Mouse (Mus musculus) midbrain, embryonic 15.5 days (tissue): ENCODE results near the gene Rab21. TPM values are rescaled to one million over a fixed set of nuclear protein-coding genes. Genes with fewer than 3 reads are reported as not detected.
A peak's percentile ranks its signal among the peaks of the same experiment; 100 is the strongest.
"Not testable (repeated sequence)": the region's sequence is repeated elsewhere in the genome, so short reads cannot be mapped to it uniquely, and the experiment has no call there.

Experiments used
- ATAC-seq: fragments of 200-750 bp; cut with Nextera tagmentation; replicated peaks from 2 replicates; pipeline ENCODE4 v1.8.0; 2017; ENCODE audit warnings: moderate TSS enrichment
- H3K27ac ChIP-seq: fragments of 300-500 bp; sonication (generic); 2 replicates; pipeline ENCODE4 v1.5.1; 2015; ENCODE audit warnings: mild to moderate bottlenecking, inconsistent platforms
- H3K27me3 ChIP-seq: fragments of 300-500 bp; sonication (generic); replicated peaks from 2 replicates; pipeline ENCODE4 v1.6.1; 2015; ENCODE audit warnings: inconsistent platforms
- H3K36me3 ChIP-seq: fragments of 300-500 bp; sonication (generic); replicated peaks from 2 replicates; pipeline ENCODE4 v1.6.1; 2015; ENCODE audit warnings: inconsistent platforms
- H3K4me1 ChIP-seq: fragments of 300-500 bp; sonication (generic); 2 replicates; pipeline ENCODE4 v1.6.1; 2015; ENCODE audit warnings: inconsistent platforms
- H3K4me2 ChIP-seq: fragments of 300-500 bp; sonication (generic); 2 replicates; pipeline ENCODE4 v1.6.1; 2015; ENCODE audit warnings: inconsistent platforms, mild to moderate bottlenecking, moderate library complexity
- H3K4me3 ChIP-seq: fragments of 300-500 bp; sonication (generic); 2 replicates; pipeline ENCODE4 v1.5.1; 2015; ENCODE audit warnings: mild to moderate bottlenecking, inconsistent platforms
- H3K9ac ChIP-seq: fragments of 300-500 bp; sonication (generic); 2 replicates; pipeline ENCODE4 v1.6.1; 2015; ENCODE audit warnings: mild to moderate bottlenecking, inconsistent platforms
- H3K9me3 ChIP-seq: fragments of 300-500 bp; sonication (generic); 2 replicates; pipeline ENCODE4 v1.6.1; 2016; ENCODE audit warnings: inconsistent platforms
- WGBS: fragments of 180-500 bp; shearing (Covaris S2); methylation state at CpG from one replicate; pipeline ENCODE4 v1.1.7; 2015; ENCODE audit warnings: mixed read lengths; 5-methylcytosine and 5-hydroxymethylcytosine counted together
- polyA plus RNA-seq: library from polyadenylated mRNA; unstranded; fragments of >200 nt; fragmentation: Nextera tagmentation; extraction: Ambion mirVana; gene quantifications from 2 replicates; pipeline ENCODE4 v1.2.1, GENCODE M21; 2015

Rab21 gene
- polyA plus RNA-seq, 1 experiment from 2014 or later: 8.7 TPM

- 66% methylated on average over 3 of the region's 3 CpGs for WGBS
These were observed 3.0 kb upstream of the Rab21 start for GRCm38 (mm10) chr10:115318388-115318787.

GRCm38 (mm10) chr10:115316313-115316712, 919 bp upstream of the Rab21 start:
- Histone ChIP-seq H3K4me2 (peak overlapping the region; percentile 57), H3K27ac (peak overlapping the region; percentile 97), H3K27me3 (no peaks in the 10 kb centered on the region), H3K4me1 (peaks cover 31% of the 10 kb centered on the region), H3K36me3 (no peaks in the 10 kb centered on the region), H3K9me3 (no peaks in the 10 kb centered on the region), H3K9ac (peak overlapping the region; percentile 97; the same call in 1 of the 2 replicates), H3K4me3 (peak overlapping the region; percentile 58)
- 52% methylated on average over 11 of the region's 11 CpGs for WGBS
- ATAC-seq: no peak

More at GRCm38 (mm10) chr10:115318388-115318787, 3.0 kb upstream of the Rab21 start:
- peaks cover 12% of the 10 kb centered on the region for H3K4me1 ChIP-seq
- ATAC-seq, H3K27ac ChIP-seq, H3K27me3 ChIP-seq, H3K4me2 ChIP-seq, H3K36me3 ChIP-seq, H3K9ac ChIP-seq, H3K9me3 ChIP-seq, H3K4me3 ChIP-seq: not testable (repeated sequence)

GRCm38 (mm10) chr10:115314582-115315452, 577 bp downstream of the Rab21 start:
- H3K9me3 ChIP-seq: no peaks in the 10 kb centered on the region
- no peaks in the 10 kb centered on the region for H3K36me3 ChIP-seq
- peak overlapping the region; percentile 57 for H3K4me2 ChIP-seq
- H3K27ac ChIP-seq: peak overlapping the region; percentile 97
- peak overlapping the region; percentile 97 for H3K9ac ChIP-seq
- H3K4me3 ChIP-seq: peak overlapping the region; percentile 58
- 1% methylated on average over 69 of the region's 73 CpGs for WGBS
- H3K4me1 ChIP-seq: peaks cover 35% of the 10 kb centered on the region
- ATAC-seq: peak; percentile 77
- no peaks in the 10 kb centered on the region for H3K27me3 ChIP-seq

GRCm38 (mm10) chr10:115314287-115314581, 1.2 kb downstream of the Rab21 start:
- H3K9ac ChIP-seq: peak overlapping the region; percentile 97
- H3K4me3 ChIP-seq: peak overlapping the region; percentile 58
- no peak overlapping the region for H3K27ac ChIP-seq
- ATAC-seq: no peak
- 22% methylated on average over 6 of the region's 6 CpGs for WGBS
- H3K4me2 ChIP-seq: peak overlapping the region; percentile 57
- H3K36me3 ChIP-seq: no peaks in the 10 kb centered on the region
- no peaks in the 10 kb centered on the region for H3K9me3 ChIP-seq
- no peaks in the 10 kb centered on the region for H3K27me3 ChIP-seq
- peaks cover 35% of the 10 kb centered on the region for H3K4me1 ChIP-seq

GRCm38 (mm10) chr10:115313641-115314286, 1.6 kb downstream of the Rab21 start:
- H3K4me2 ChIP-seq: peak overlapping the region; percentile 57
- no peaks in the 10 kb centered on the region for H3K9me3 ChIP-seq
- no peaks in the 10 kb centered on the region for H3K27me3 ChIP-seq
- peaks cover 35% of the 10 kb centered on the region for H3K4me1 ChIP-seq
- no peak for ATAC-seq
- H3K27ac ChIP-seq: no peak overlapping the region
- peak overlapping the region; percentile 58 for H3K4me3 ChIP-seq
- 64% methylated on average over 14 of the region's 14 CpGs for WGBS
- H3K36me3 ChIP-seq: no peaks in the 10 kb centered on the region
- H3K9ac ChIP-seq: peak overlapping the region; percentile 97

- H3K4me2 ChIP-seq: peak overlapping the region; percentile 2; the same call in 1 of the 2 replicates
These were observed 2.7 kb downstream of the Rab21 start for GRCm38 (mm10) chr10:115312732-115313131.

GRCm38 (mm10) chr10:115312194-115312593, 3.2 kb downstream of the Rab21 start:
- no peaks in the 10 kb centered on the region for H3K9me3 ChIP-seq
- H3K4me2 ChIP-seq: peak overlapping the region; percentile 2; the same call in 1 of the 2 replicates
- H3K9ac ChIP-seq: no peak overlapping the region
- no peak overlapping the region for H3K4me3 ChIP-seq
- H3K4me1 ChIP-seq: peaks cover 35% of the 10 kb centered on the region
- WGBS: 87% methylated on average over 5 of the region's 5 CpGs
- no peaks in the 10 kb centered on the region for H3K27me3 ChIP-seq
- ATAC-seq: no peak
- no peak overlapping the region for H3K27ac ChIP-seq
- H3K36me3 ChIP-seq: no peaks in the 10 kb centered on the region

More at GRCm38 (mm10) chr10:115312732-115313131, 2.7 kb downstream of the Rab21 start:
- no peak overlapping the region for H3K27ac ChIP-seq
- no peak overlapping the region for H3K9ac ChIP-seq
- WGBS: 70% methylated on average over 3 of the region's 3 CpGs
- no peak for ATAC-seq
- H3K36me3 ChIP-seq: no peaks in the 10 kb centered on the region
- H3K4me3 ChIP-seq: no peak overlapping the region
- no peaks in the 10 kb centered on the region for H3K27me3 ChIP-seq
- peaks cover 35% of the 10 kb centered on the region for H3K4me1 ChIP-seq
- H3K9me3 ChIP-seq: no peaks in the 10 kb centered on the region

- peaks cover 33% of the 10 kb centered on the region for H3K4me1 ChIP-seq
- H3K36me3 ChIP-seq: no peaks in the 10 kb centered on the region
- no peak overlapping the region for H3K9ac ChIP-seq
- no peak for ATAC-seq
- no peaks in the 10 kb centered on the region for H3K27me3 ChIP-seq
- no peak overlapping the region for H3K4me2 ChIP-seq
- 88% methylated on average over 14 of the region's 14 CpGs for WGBS
- no peak overlapping the region for H3K4me3 ChIP-seq
- no peaks in the 10 kb centered on the region for H3K9me3 ChIP-seq
- no peak overlapping the region for H3K27ac ChIP-seq
These were observed 4.0 kb downstream of the Rab21 start for GRCm38 (mm10) chr10:115311263-115311965.

GRCm38 (mm10) chr10:115309191-115309590, 6.2 kb downstream of the Rab21 start:
- Histone ChIP-seq H3K4me3 (no peak overlapping the region), H3K4me1 (peaks cover 31% of the 10 kb centered on the region), H3K36me3 (no peaks in the 10 kb centered on the region), H3K9me3 (no peaks in the 10 kb centered on the region), H3K27me3 (no peaks in the 10 kb centered on the region), H3K27ac (no peak overlapping the region), H3K9ac (no peak overlapping the region), H3K4me2 (no peak overlapping the region)
- no peak for ATAC-seq
- WGBS: 93% methylated on average over 4 of the region's 4 CpGs

- Histone ChIP-seq H3K4me2 (no peak overlapping the region), H3K27ac (no peak overlapping the region), H3K4me1 (peaks cover 13% of the 10 kb centered on the region), H3K27me3 (no peaks in the 10 kb centered on the region), H3K9me3 (no peaks in the 10 kb centered on the region), H3K9ac (no peak overlapping the region), H3K36me3 (no peaks in the 10 kb centered on the region), H3K4me3 (no peak overlapping the region)
- WGBS: 92% methylated on average over 7 of the region's 7 CpGs
- no peak for ATAC-seq
These were observed 8.0 kb downstream of the Rab21 start for GRCm38 (mm10) chr10:115307331-115307875.

- Histone ChIP-seq H3K27ac (no peak overlapping the region), H3K4me3 (no peak overlapping the region), H3K4me1 (no peaks in the 10 kb centered on the region), H3K9ac (no peak overlapping the region), H3K36me3 (peaks cover 9% of the 10 kb centered on the region), H3K27me3 (no peaks in the 10 kb centered on the region), H3K9me3 (no peaks in the 10 kb centered on the region), H3K4me2 (no peak overlapping the region)
- no peak for ATAC-seq
- 97% methylated on average over 4 of the region's 4 CpGs for WGBS
These were observed 16.7 kb downstream of the Rab21 start for GRCm38 (mm10) chr10:115298683-115299082.

- 93% methylated on average over 5 of the region's 5 CpGs for WGBS
- Histone ChIP-seq H3K4me2 (no peak overlapping the region), H3K9me3 (no peaks in the 10 kb centered on the region), H3K27me3 (no peaks in the 10 kb centered on the region), H3K36me3 (peaks cover 15% of the 10 kb centered on the region), H3K9ac (no peak overlapping the region), H3K4me3 (no peak overlapping the region), H3K27ac (no peak overlapping the region), H3K4me1 (no peaks in the 10 kb centered on the region)
- no peak for ATAC-seq
These were observed 17.8 kb downstream of the Rab21 start for GRCm38 (mm10) chr10:115297582-115297981.
